Mouse (Mus musculus): ENCODE data around the gene Cd19. TPM values are rescaled to one million over a fixed set of nuclear protein-coding genes. Genes with fewer than 3 reads are reported as not detected.
"Not testable (repeated sequence)": the region's sequence is repeated elsewhere in the genome, so short reads cannot be mapped to it uniquely, and the experiment has no call there.

Gene Cd19
- polyA plus RNA-seq, 1 experiment from 2014 or later: 0.09 TPM

DNA sequence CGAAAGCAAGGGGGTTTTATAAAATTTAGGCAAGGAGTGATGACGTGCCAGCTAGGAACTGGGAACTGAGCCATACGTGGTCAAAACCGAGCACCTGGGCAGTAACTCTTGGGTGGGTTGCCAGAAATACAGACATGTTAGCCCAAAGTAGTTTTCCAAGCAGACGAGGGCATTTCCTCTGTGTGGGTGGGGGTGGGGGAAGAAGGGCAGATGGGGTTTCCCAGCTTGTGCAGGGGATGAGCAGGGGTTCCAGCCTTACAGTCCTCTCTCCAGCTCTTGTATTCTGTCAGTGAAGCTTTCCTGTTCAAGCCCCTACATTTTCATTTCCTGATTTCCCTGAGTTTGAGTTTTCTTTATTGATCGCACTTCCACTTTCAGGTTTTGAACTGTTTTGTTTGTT is 9.5 kb upstream of the Cd19 start:
- no peaks in the 10 kb centered on the region for H3K79me2 ChIP-seq (ENCODE audit: inconsistent target)
- H3K27ac ChIP-seq: no peak overlapping the region
- 48% methylated on average over 6 of the region's 6 CpGs for WGBS (ENCODE audit: missing documents)
- H3K4me3 ChIP-seq (ENCODE audit: inconsistent target): no peak overlapping the region
- no peaks in the 10 kb centered on the region for H3K36me3 ChIP-seq (ENCODE audit: inconsistent target)

DNA sequence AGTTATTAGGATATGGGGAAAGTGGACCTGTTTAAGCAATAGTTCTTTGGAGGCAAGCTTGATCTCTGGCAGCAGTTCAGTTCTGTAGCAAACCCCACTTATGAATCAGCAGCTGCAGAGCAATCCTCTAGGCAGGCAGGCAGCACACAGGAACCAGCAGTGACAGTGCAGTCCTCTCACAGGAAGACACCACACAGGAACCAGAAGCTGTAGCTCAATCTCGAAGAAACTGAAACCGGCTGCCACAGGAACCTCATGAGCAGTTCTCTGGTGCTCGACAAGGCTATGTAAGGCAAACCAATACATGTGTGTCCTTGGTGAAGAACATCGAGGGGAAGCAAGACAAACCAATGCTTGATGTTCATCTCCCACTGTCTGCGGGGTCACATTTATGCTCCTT is 7.1 kb upstream of the Cd19 start:
- H3K4me3 ChIP-seq (ENCODE audit: inconsistent target): no peak overlapping the region
- 54% methylated on average over 5 of the region's 5 CpGs for WGBS (ENCODE audit: missing documents)
- H3K36me3 ChIP-seq (ENCODE audit: inconsistent target): no peaks in the 10 kb centered on the region
- H3K27ac ChIP-seq: no peak overlapping the region
- no peaks in the 10 kb centered on the region for H3K79me2 ChIP-seq (ENCODE audit: inconsistent target)

DNA sequence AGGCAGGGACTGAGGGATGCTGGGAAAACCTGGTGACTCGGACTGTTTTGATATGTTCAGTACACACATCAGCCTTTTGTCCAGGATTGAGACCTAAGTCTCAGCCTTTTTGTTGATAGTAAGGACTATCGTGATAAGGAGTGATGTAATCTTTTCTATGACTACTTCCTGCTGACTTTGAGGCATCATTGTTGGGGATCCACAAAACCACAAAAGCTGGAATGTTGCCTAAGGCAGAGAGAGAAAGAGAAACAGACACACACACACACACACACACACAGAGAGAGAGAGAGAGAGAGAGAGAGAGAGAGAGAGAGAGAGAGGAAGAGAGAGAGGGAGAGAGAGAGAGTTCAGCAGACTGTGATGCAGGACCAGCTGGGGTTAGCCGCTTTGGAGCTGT is 3.8 kb upstream of the Cd19 start:
- no peaks in the 10 kb centered on the region for H3K36me3 ChIP-seq (ENCODE audit: inconsistent target)
- 42% methylated on average over 3 of the region's 3 CpGs for WGBS (ENCODE audit: missing documents)
- H3K4me3 ChIP-seq (ENCODE audit: inconsistent target): no peak overlapping the region
- H3K27ac ChIP-seq: no peak overlapping the region
- H3K79me2 ChIP-seq (ENCODE audit: inconsistent target): no peaks in the 10 kb centered on the region

DNA sequence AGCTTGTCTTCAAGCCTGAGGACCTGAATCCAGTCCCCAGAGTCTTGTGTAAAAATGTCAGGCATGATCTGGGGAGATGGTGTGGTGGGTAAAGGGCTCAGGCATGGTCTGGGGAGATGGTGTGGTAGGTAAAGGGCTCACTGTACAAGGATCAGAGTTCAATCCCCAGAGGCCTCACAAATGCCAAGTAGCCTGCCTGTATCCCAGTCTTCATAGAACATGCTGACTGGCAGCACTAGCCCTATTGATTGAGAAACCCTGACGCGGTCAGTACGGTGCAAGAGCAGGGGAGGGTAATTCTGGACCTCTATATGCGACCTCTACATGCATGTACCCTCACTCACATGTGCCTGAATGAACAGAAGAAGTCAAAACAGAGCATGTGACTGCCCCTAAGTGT is 2.9 kb upstream of the Cd19 start:
- Histone ChIP-seq H3K4me3 (ENCODE audit: inconsistent target) (no peak overlapping the region), H3K27ac (no peak overlapping the region), H3K36me3 (ENCODE audit: inconsistent target) (no peaks in the 10 kb centered on the region), H3K79me2 (ENCODE audit: inconsistent target) (no peaks in the 10 kb centered on the region)
- 93% methylated on average over 4 of the region's 4 CpGs for WGBS (ENCODE audit: missing documents)

DNA sequence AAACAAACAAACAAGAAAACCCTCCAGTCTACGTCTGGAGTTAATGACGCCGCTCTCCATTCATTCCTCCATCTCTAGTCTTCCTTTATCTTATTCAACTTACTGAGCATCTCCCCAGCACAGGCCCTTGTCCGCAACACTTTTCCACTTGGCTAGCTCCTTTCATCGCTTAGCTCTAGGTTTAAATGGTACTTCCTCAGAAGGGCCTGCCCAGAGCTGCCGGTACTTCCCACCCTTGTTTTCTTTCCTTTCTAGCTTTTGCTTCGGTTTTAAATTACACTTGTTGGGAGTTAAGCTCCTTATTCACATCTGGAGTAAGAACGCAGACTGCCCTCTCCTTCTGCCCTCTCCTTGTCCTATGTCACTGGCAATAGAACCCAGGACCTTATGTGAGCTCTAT is 2.4 kb upstream of the Cd19 start:
- no peak overlapping the region for H3K4me3 ChIP-seq (ENCODE audit: inconsistent target)
- H3K79me2 ChIP-seq (ENCODE audit: inconsistent target): no peaks in the 10 kb centered on the region
- 68% methylated on average over 8 of the region's 8 CpGs for WGBS (ENCODE audit: missing documents)
- no peak overlapping the region for H3K27ac ChIP-seq
- no peaks in the 10 kb centered on the region for H3K36me3 ChIP-seq (ENCODE audit: inconsistent target)

DNA sequence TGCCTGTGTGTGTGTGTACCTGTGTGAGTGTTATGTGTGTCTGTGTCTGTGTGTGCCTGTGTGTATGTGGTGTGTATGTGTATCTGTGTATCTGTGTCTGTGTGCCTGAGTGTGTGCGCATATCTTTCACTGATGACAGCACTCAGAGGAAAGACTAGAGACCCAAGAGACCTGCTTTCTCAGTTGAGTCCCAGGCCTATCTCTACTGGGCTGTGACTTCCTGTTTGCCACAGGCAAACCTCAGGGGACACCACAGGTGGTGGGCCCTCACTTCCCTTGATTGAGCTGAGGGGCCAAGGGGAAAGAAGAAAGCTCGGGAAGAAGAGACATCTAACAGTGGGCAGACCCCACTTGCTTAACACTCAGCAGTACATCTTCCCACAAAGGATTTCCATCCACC is 1.9 kb upstream of the Cd19 start:
- no peaks in the 10 kb centered on the region for H3K36me3 ChIP-seq (ENCODE audit: inconsistent target)
- no peaks in the 10 kb centered on the region for H3K79me2 ChIP-seq (ENCODE audit: inconsistent target)
- WGBS (ENCODE audit: missing documents): 39% methylated on average over 2 of the region's 2 CpGs
- no peak overlapping the region for H3K27ac ChIP-seq
- H3K4me3 ChIP-seq (ENCODE audit: inconsistent target): no peak overlapping the region

DNA sequence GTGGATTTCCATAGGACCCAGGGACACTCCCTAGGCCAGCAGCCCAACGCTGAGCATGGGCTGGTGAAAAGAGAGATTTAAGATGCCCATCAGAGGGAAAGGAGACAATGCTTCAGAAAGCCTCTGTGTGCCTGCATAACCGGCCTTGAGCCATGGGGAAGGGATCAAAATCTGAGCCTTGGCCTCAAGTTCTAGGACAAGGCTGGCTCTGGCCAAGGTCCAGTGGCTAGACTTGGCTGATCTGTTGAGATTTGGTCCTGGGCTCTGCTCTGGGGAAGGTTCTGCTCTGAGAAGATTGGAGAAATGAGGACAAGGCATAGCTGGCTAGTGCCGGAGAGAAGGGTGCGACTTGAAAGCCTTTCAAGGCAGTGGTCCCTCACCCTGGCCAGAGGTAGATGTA is 3.6 kb downstream of the Cd19 start:
- Histone ChIP-seq H3K4me3 (ENCODE audit: inconsistent target) (no peak overlapping the region), H3K36me3 (ENCODE audit: inconsistent target) (no peaks in the 10 kb centered on the region), H3K27ac (no peak overlapping the region), H3K79me2 (ENCODE audit: inconsistent target) (no peaks in the 10 kb centered on the region)
- 95% methylated on average over 4 of the region's 4 CpGs for WGBS (ENCODE audit: missing documents)

DNA sequence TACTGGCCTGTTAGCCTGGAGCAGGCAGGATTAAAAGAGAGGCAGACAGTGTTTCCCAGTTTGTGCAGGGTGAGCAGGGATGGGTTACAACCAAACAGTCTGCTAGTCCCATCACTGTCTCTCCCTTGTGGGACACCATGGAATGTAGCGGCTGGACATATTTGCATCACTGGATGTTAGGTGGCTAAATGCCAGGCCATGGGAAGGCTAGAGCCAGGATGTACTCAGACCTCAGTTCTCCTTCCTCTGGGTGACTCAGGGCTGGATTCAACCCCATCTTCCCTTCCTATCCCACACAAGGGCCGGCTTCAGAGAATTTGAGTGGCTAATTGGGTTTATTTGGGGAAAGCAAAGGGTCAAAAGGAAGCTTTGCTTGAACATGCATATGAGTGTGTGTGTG is 6.0 kb downstream of the Cd19 start:
- Histone ChIP-seq H3K4me3 (ENCODE audit: inconsistent target) (no peak overlapping the region), H3K79me2 (ENCODE audit: inconsistent target) (no peaks in the 10 kb centered on the region), H3K27ac (no peak overlapping the region), H3K36me3 (ENCODE audit: inconsistent target) (no peaks in the 10 kb centered on the region)
- 85% methylated on average over 2 of the region's 2 CpGs for WGBS (ENCODE audit: missing documents)

DNA sequence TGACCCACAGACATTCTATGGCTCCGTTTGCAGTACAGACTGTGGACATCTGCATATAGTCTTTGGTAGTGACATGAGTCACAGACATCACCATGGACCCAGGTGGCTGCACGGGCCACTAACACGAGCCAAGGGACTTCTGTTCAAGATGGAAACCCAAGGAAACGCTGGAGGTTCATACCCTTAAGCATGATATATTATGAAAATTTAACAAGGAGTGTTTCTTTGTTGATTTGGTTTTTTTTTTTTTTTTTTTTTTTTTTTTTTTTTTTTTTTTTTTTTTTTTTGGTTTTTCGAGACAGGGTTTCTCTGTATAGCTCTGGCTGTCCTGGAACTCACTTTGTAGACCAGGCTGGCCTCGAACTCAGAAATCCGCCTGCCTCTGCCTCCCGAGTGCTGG is 12.2 kb downstream of the Cd19 start:
- WGBS (ENCODE audit: missing documents): 84% methylated on average over 4 of the region's 8 CpGs
- not testable (repeated sequence) for H3K36me3 ChIP-seq (ENCODE audit: inconsistent target); H3K27ac ChIP-seq; H3K79me2 ChIP-seq (ENCODE audit: inconsistent target); H3K4me3 ChIP-seq (ENCODE audit: inconsistent target)

DNA sequence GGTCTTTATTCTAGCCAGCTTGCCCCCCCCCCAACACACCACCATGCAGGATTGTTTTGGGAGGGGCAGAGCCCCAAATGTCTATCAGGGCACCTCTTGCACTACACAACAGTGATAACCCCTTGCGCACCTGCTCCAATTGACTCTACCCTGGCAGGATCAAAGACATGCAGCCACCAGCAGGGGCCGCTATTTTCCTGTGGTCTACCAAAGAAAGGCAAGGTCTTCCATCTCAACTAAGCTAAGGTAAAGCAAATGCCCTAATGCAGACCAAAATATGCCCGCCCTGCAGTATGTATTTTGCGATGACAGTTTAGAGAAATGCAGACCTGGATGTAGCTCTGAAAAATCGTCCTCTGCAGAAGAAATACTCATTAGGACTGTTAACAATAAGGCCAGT is 15.1 kb downstream of the Cd19 start:
- 6% methylated on average over 5 of the region's 5 CpGs for WGBS (ENCODE audit: missing documents)
- Histone ChIP-seq H3K79me2 (ENCODE audit: inconsistent target) (no peaks in the 10 kb centered on the region), H3K4me3 (ENCODE audit: inconsistent target) (no peak overlapping the region), H3K27ac (no peak overlapping the region), H3K36me3 (ENCODE audit: inconsistent target) (no peaks in the 10 kb centered on the region)

DNA sequence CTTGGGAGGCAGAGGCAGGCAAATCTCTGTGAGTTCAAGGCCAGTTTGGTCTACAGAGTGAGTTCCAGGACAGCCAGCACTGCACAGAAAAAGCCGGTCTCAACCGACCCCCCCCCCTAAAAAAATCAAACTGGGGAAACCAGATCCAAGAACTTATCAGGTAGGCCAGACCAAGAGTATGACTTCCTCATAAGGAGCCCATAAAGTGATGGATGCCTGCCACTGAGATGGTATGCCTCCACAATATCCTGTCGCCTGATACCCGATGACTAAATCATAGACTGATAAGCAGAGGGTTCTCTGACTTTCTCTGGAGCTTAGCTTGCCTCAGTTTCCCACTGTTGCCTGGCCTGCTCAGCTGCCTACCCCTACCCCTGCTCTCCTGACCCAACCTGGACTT is 16.9 kb downstream of the Cd19 start:
- Histone ChIP-seq H3K27ac (no peak overlapping the region), H3K4me3 (ENCODE audit: inconsistent target) (no peak overlapping the region), H3K36me3 (ENCODE audit: inconsistent target) (no peaks in the 10 kb centered on the region), H3K79me2 (ENCODE audit: inconsistent target) (no peaks in the 10 kb centered on the region)
- WGBS (ENCODE audit: missing documents): 80% methylated on average over 4 of the region's 4 CpGs

DNA sequence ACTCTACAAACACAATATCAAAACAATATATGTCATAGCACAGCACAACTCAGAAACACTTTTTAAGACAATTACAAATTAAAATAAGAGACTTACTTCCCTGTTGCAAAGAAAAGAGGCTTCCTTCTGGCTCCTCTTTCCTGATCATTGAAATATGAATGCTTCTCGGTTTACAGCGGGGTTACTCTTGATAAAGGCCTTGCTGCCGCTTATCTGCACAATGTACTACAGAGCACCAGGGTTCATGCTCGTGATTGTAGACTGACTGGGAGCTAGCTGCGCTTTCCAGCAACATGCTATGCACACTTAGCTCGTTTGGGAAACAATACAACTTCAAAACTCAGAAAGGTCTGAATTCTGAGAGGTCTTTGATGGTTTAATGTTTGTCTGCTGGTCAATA is 17.5 kb downstream of the Cd19 start:
- Histone ChIP-seq H3K27ac (no peak overlapping the region), H3K4me3 (ENCODE audit: inconsistent target) (no peak overlapping the region), H3K36me3 (ENCODE audit: inconsistent target) (no peaks in the 10 kb centered on the region), H3K79me2 (ENCODE audit: inconsistent target) (no peaks in the 10 kb centered on the region)
- WGBS (ENCODE audit: missing documents): 77% methylated on average over 6 of the region's 6 CpGs

DNA sequence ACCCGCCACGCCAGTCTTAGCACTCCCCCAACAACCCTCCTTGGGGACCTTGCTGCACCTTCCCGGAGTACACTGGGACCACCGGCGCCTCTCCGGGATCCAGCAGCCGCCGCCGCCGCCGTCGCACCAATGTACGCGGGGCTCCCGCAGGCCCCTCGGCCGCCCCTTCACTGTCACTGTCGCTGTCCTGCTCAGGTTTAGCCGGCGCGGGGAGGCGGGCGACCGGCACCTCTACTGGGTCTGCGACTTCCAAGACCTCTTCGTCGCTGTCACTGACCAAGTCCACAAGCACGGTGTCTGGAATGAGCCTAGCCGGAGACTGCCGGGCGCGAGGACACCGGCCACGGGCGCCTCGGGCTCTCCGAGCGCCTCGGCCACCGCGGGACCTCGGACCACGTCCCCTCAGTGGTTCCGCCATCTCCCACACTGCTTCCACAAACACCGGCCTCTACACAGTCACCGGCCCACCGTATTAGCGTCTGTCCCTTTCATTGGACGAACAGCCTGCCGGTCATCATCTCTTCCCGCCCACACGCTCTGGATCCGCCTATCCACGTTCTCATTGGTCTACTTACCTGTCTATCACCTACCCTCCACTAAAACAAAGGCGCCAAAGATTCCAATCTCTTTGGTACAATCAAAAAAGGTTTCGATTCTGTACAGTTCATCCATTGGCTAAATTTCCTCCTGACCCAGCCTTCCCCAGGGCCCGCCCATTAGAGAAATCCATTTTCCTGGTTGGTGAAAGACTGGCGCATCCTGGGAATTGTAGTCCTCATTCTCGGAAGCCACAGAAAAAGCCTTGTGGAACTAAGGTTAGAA is 18.2 kb downstream of the Cd19 start, which contains the start of gene Nfatc2ip:
Gene Nfatc2ip (minus strand): TSS at position 440 of the 822 bp plus-strand sequence.
- WGBS (ENCODE audit: missing documents): under 1% methylated on average over 59 of the region's 59 CpGs
- H3K27ac ChIP-seq: no peak within 1 kb of the TSS
- H3K4me3 ChIP-seq (ENCODE audit: inconsistent target): peak within 1 kb of the TSS; percentile 57
- H3K79me2 ChIP-seq (ENCODE audit: inconsistent target): no peaks in the 10 kb centered on the region
- no peaks in the 10 kb centered on the region for H3K36me3 ChIP-seq (ENCODE audit: inconsistent target)

DNA sequence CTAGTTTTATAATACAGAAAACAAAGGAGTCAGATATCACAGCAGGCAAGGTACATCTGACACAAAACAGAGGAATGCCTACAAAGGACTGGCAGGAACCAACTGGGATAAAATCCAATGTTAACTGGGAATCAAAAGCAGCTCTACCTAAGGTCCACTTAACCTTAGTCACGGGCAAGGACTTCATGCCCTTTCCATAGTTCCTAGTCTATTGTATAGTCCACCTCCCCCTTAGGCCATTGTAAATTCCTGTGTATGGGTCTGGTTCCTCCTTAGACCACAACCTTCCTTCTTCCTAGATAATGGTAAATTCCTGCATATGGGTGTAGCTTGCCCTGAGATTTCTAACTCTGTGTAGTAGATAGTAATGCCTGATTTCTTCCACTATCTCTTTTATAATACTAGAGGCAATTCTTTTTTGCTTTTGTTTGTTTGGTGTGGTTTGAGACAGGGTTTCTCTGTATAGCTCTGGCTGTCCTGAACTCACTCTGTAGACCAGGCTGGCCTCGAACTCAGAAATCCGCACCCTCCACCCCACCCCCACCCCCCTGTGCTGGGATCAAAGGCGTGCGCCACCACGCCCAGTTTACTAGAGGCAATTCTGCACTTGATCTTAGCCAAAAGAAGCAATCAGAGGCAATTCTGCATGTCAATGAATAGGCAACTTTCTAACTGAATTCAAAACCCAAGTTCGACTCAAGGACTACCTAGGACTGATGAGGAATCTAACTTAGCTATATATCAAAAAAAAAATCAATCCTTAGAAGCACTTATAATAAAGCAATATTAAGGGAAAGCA is 22.4 kb downstream of the Cd19 start:
- 97% methylated on average over 7 of the region's 7 CpGs for WGBS (ENCODE audit: missing documents)
- H3K79me2 ChIP-seq (ENCODE audit: inconsistent target); H3K27ac ChIP-seq; H3K4me3 ChIP-seq (ENCODE audit: inconsistent target): not testable (repeated sequence)
- H3K36me3 ChIP-seq (ENCODE audit: inconsistent target): peaks cover 13% of the 10 kb centered on the region; the same call in 1 of the 2 replicates

DNA sequence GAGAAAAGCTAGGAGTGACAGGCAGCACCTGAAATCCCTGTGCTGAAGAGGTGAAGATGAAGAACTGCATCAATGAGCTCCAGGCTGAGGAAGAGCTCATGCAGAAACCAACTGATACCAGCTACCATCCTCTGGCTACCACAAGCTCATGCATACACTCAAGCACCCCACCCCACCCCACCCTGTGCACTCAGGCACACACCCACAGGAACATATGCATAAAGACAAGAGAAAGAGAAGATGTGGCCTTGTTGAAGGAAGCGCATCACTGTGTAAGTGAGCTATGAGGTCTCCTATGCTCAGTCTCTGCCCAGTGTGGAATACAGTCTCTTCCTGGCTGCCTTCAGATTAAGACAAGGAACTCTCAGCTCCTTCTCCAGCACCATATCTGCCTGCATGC is 26.5 kb downstream of the Cd19 start:
- Histone ChIP-seq H3K36me3 (ENCODE audit: inconsistent target) (peaks cover 34% of the 10 kb centered on the region; the same call in 1 of the 2 replicates), H3K27ac (no peak overlapping the region), H3K79me2 (ENCODE audit: inconsistent target) (no peaks in the 10 kb centered on the region), H3K4me3 (ENCODE audit: inconsistent target) (no peak overlapping the region)
- 100% methylated on average over 1 of the region's 1 CpGs for WGBS (ENCODE audit: missing documents)
